Mouse (Mus musculus) telencephalon, adult 2 months (tissue): ENCODE measurements at regions not wholly inside any gene's neighbourhood (a gene's known extent, or its start where the extent isn't known, plus 50 kb on each side); places are given as distances from the start of the nearest gene placed in this dataset.
"Not testable (repeated sequence)": the region's sequence is repeated elsewhere in the genome, so short reads cannot be mapped to it uniquely, and the experiment has no call there.

Source experiments
- DNase-seq: peaks from one replicate; pipeline ENCODE4 v3.0.0-alpha.2; 2011; ENCODE audit warnings: low read depth, low spot score

GRCm38 (mm10) chr8:31518903-31519302 lies 1909.6 kb upstream of the 5930422O12Rik start:
- DNase-seq, result no peak

DNA sequence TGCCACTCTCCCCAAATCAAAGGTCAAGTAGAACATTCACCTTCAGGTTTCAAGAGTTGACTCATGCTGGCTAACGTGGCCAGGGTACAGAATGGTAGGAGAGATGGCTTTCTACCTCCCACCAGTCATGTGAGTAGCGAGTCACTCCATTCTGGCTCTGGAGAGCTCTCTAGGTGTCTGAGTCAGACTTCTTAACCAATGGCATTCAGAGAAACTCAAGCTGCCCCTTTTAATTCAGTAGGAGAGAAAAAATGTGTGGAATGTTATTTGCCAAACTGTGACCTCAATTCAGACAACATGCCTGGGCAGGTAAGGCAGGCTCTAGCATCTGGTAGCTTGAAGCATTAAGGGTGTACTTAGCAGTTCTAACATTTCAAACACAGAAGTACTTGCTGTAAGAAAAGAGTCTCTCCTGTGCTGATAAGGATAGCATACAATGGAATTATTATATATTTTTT lies 1907.5 kb upstream of the 5930422O12Rik start:
- no peak for DNase-seq

GRCm38 (mm10) chr8:31525071-31525470 lies 1903.4 kb upstream of the 5930422O12Rik start:
- DNase-seq, result no peak

GRCm38 (mm10) chr8:31539251-31539650 lies 1889.3 kb upstream of the 5930422O12Rik start:
- DNase-seq, result peak; percentile 55

DNA sequence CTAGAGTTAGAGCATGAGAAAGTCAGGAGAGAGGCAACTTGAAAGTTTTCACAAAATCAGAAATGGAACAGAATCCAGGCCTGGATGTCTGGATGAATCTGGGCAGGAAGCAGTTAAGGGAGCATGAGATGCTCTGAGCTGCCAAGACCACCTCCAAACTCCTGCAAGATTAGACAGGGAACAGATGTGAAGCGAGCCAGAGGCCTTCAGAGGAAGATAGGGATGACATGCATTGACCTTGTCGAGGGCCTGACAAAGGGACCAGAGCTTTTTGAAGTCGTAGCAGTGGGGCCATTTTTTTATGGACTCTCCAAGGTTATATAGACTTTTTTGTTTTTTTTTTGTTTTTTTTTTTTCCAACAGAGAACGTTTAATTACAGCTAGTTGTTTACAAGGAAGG lies 1886.9 kb upstream of the 5930422O12Rik start:
- no peak for DNase-seq

DNA sequence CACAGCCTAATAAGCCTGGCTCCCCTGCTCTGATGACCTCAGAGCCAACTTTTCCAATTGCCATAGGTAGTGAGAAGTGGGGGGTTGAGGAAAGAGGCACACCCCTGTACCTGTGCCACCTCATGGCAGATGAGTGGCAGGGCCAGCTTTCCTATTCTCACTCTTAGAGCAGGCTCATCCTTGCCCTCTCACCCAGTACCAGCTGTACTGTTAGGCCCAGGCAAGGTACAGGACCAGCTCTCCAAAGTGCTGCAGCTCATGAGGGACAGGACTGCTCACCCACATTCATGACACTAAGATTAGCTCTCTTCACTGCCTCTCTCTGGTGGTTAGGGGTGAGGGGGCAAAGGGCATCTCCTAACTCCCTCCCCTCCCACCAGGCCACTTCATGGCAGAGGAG lies 1854.4 kb upstream of the 5930422O12Rik start:
- DNase-seq, result no peak

DNA sequence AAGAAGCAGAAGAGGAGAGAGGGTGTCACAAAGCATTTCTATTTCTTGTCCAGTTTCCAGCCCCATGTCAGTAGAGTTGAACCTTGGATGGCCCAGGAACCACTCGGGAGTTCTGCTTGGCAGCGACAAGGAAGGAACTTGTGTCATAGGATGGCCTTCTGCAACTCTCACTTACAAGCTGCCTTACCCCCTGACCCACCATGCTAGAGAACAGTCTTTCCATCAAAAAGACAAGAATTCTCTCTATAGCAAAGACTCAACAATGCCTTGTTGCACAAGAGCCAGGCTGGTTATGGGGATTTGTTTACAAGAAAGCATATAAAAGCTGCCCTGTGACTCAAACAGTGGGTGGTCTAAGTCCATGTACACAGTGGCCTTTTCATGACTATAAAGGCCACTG lies 1852.4 kb upstream of the 5930422O12Rik start:
- DNase-seq, result no peak

- DNase-seq, result no peak
Observed at GRCm38 (mm10) chr8:31584661-31585060, 1843.8 kb upstream of the 5930422O12Rik start.

DNA sequence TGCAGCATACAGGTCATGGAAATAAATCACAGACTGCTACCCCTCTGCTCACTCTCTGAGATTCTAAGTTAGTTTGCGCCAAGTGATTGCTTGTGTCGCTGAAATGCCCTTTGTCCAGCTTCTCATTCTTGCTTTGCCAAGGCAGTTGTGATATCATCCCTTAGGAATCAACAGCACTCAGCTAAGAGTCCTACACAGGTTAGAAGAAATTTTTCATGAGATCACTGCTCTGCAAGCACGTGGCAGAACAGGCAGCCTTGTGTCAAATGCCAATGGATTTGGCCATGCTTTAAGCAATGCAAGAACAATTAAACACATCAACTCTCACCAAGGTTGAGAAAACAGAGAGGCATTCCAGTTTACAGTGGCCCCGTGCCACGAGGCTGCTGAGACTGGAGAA lies 1829.0 kb upstream of the 5930422O12Rik start:
- DNase-seq, result no peak

GRCm38 (mm10) chr8:31600979-31601378 lies 1827.5 kb upstream of the 5930422O12Rik start:
- no peak for DNase-seq

GRCm38 (mm10) chr8:31616501-31616900 lies 1812.0 kb upstream of the 5930422O12Rik start:
- no peak for DNase-seq

GRCm38 (mm10) chr8:31627708-31628107 lies 1800.8 kb upstream of the 5930422O12Rik start:
- DNase-seq, result no peak

- peak; percentile 5 for DNase-seq
Observed at GRCm38 (mm10) chr8:31628146-31628545, 1800.4 kb upstream of the 5930422O12Rik start.

DNA sequence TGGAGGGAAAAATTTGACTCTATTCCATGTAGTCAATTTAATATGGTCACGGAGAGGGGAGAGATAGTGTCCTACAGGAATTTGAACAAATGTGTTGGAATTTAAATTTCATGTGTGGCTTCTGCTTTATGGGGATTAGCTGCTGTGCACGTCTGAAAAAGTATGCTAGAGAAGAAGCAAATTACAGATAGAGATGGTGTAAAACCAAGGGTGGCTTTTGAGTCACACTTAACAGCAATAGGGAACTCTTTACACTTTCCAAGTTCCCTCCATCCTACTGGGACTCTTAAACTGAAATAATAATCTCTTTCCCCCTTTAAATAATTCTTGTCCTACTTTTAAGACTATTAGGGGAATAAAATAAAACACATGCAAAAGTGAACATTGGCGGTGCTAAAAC lies 1790.1 kb upstream of the 5930422O12Rik start:
- DNase-seq, result no peak

DNA sequence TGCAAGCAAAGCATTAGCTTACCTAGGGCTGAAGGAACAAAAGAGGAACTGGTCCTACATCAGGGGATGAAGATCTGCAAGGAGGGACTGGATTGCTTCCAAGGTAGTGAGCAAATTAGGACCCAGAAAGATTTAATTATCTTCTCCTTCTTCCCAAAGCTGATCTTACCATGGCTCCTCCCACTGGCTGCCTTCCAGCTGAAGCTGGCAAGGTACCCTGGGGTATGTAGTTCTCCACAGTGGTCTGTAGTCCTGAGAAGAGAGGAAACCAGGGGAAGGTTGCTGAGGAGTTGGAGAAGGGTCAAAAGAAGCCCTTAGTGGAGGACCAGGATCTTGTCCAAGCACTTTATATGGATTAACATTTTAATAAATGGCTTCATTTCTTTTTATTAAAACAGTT lies 1764.8 kb upstream of the 5930422O12Rik start:
- no peak for DNase-seq

DNA sequence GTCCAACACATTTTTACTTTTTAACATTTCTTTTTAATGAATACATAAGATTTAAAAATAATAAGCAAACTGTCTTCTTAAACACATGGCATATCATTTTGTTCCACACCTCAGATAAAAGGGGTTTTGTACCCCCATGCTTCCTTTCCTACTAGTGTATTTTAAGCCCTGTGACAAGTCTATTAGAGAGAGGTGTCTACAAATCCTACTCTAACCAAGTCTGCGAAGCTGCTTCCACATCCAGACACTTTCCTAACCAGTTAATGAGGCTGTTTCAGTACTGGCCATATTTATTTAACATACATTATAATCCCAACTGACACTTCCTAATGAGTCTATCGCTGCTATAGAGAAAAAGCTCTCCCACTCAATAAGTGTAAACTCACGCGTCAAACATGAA lies 1763.0 kb upstream of the 5930422O12Rik start:
- no peak for DNase-seq

DNA sequence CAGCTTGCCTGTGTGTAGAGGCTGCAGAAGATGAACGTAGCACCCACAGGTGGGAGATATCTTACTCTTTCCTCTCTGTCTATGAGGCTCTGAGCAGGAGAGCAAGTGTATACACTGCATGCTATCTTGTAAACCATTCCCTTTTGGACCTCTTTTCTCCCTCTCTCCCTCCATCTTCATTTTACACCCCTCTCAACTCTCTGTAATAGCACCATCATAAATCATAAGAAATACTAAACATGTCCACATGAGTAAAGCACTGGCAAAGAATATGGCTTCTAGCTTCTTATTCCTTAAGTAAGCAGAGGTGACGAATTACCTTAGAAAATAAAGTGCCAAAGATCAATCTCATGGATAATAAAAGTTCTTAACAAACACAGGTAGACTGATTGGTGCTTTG lies 1724.3 kb upstream of the 5930422O12Rik start:
- DNase-seq, result no peak

DNA sequence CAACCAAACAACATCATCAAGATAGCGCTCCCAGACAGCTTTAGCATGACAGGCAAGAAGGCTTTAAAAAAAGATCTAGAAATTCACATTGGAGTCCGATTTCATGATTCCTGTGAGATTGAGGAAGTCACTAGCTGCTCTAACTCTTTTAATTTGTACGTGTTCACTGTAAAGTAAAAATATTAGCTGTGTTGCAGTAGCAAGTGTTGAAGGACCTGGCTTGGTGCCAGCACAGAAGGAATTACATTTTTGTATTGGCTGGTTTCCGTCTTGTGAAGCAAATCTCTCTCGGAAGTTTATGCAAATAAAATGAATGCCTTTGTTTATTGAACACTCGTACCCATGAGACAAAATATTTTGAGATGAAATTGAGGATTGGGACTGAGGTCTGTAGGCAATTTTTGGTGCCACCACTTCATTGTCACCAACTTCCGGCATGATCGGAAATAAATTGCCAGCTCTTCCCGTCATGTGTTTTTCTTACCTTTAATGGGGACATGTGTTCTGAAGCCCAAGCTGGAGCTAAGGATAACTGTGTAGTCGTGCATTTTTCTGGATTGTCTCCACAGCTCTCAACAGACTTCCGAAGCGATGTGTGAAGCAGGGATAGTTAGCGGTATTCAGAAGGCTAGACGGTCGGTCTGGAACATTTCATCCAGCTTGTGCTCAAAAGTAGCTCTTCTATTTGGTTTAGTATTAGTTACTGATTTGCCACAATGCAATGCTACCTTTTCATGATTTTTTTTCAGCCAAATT lies 1715.0 kb upstream of the 5930422O12Rik start:
- peak; percentile 17 for DNase-seq

GRCm38 (mm10) chr8:31714077-31714458 lies 1714.4 kb upstream of the 5930422O12Rik start:
- peak; percentile 15 for DNase-seq

DNA sequence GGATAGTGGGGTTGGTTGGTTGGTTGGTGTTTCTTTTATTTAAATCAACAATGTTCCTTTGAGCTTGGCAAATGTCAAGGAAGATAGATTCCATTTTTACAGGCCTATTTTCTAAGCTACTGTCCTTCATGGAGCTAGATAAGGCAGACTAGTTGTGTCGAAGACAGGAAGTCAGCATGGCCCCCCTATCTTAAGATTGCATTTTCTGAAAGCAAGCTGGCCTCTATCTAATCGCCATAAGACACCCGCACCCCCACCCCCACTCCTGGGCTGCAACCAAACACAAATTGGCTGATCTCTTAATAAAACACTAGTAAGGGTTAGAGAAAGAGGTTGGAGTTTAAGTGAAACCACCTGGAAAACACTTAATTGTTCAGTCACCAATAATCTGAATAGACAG lies 1708.5 kb upstream of the 5930422O12Rik start:
- DNase-seq, result no peak

DNA sequence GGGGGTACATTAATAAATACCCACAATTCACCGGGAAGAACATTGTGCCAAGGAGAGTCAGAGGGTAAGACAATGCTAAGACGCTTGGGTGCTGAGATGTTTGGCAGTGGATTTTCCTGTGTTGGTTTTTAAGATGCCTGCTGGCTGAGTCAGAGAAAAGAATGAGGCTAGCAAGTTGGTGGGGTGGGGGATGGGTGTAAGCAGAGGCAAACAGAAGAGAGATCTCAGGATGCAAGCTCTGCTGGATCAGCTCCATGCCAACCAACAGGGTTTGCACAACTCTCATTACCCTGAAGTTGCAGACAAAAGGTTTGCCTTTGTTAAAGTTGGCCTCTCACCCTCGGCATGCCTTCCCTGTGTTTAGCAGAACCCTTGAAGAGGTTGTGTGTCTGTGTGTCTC lies 1707.9 kb upstream of the 5930422O12Rik start:
- DNase-seq, result peak; percentile 3

DNA sequence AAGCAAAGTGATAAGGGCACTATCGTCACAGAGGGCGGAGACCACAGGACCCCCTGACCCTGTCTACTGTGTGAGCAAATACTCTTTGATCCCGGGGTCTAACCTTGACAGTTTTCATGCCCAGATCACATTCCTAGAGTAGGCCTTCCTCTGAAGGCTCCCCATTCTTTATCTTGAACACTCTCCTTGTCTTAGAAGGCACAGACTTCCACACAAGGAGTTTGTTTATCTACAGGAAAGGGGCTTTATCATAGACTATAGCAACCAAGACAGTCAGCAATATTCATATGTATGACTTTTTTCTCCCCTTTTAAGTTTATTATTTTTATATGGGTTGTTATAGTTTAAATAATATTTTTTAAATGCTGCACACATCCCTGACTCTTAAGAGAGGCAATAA lies 1703.1 kb upstream of the 5930422O12Rik start:
- DNase-seq, result no peak

GRCm38 (mm10) chr8:31735610-31736009 lies 1692.9 kb upstream of the 5930422O12Rik start:
- DNase-seq, result no peak

- DNase-seq, result not testable (repeated sequence)
Observed at GRCm38 (mm10) chr8:31737314-31737713, 1691.2 kb upstream of the 5930422O12Rik start.
